Mouse (Mus musculus) heart, embryonic 13.5 days (tissue): ENCODE data around the gene C2cd2. TPM values are rescaled to one million over a fixed set of nuclear protein-coding genes. Genes with fewer than 3 reads are reported as not detected.

Source experiments
- ATAC-seq: fragments of 200-750 bp; cut with Nextera tagmentation; 2 replicates; pipeline ENCODE4 v1.8.0; 2017; ENCODE audit warnings: moderate TSS enrichment; ENCODE audit not compliant: insufficient number of reproducible peaks, low FRiP score, low TSS enrichment; ENCODE audit errors: extremely low read depth
- H3K27ac ChIP-seq: fragments of 300-500 bp; sonication (generic); replicated peaks from 2 replicates; pipeline ENCODE4 v1.5.1; 2015; ENCODE audit warnings: moderate library complexity, mild to moderate bottlenecking, inconsistent platforms
- H3K27me3 ChIP-seq: fragments of 300-500 bp; sonication (generic); replicated peaks from 2 replicates; pipeline ENCODE4 v1.6.1; 2015; ENCODE audit warnings: mild to moderate bottlenecking, inconsistent platforms
- H3K36me3 ChIP-seq: fragments of 300-500 bp; sonication (generic); 2 replicates; pipeline ENCODE4 v1.6.1; 2015; ENCODE audit warnings: mild to moderate bottlenecking, inconsistent platforms
- H3K4me1 ChIP-seq: fragments of 300-500 bp; sonication (generic); 2 replicates; pipeline ENCODE4 v1.6.1; 2015; ENCODE audit warnings: inconsistent platforms
- H3K4me2 ChIP-seq: fragments of 300-500 bp; sonication (generic); 2 replicates; pipeline ENCODE4 v1.6.1; 2015; ENCODE audit warnings: inconsistent platforms, mild to moderate bottlenecking, moderate library complexity
- H3K4me3 ChIP-seq: fragments of 300-500 bp; sonication (generic); 2 replicates; pipeline ENCODE4 v1.5.1; 2015; ENCODE audit warnings: moderate library complexity, mild to moderate bottlenecking, inconsistent platforms
- H3K9ac ChIP-seq: fragments of 300-500 bp; sonication (generic); 2 replicates; pipeline ENCODE4 v1.6.1; 2015; ENCODE audit warnings: inconsistent platforms, mild to moderate bottlenecking, moderate library complexity
- H3K9me3 ChIP-seq: fragments of 300-500 bp; sonication (generic); 2 replicates; pipeline ENCODE4 v1.6.1; 2016; ENCODE audit warnings: inconsistent platforms
- WGBS: fragments of 180-500 bp; shearing (Covaris S2); methylation state at CpG from one replicate; pipeline ENCODE4 v1.1.7; 2015; ENCODE audit warnings: mixed read lengths; 5-methylcytosine and 5-hydroxymethylcytosine counted together
- polyA plus RNA-seq: library from polyadenylated mRNA; unstranded; fragments of >200 nt; fragmentation: Nextera tagmentation; extraction: Ambion mirVana; gene quantifications from 2 replicates; pipeline ENCODE4 v1.2.1, GENCODE M21; 2015

The C2cd2 gene
- polyA plus RNA-seq, 1 experiment from 2014 or later: 13.2 TPM

- Histone ChIP-seq H3K4me2 (peak overlapping the region; percentile 85), H3K4me3 (no peak overlapping the region; the same call in 1 of the 2 replicates)
- no peak for ATAC-seq
Observed at GRCm38 (mm10) chr16:97920621-97921020, 41.8 kb downstream of the C2cd2 start.

DNA sequence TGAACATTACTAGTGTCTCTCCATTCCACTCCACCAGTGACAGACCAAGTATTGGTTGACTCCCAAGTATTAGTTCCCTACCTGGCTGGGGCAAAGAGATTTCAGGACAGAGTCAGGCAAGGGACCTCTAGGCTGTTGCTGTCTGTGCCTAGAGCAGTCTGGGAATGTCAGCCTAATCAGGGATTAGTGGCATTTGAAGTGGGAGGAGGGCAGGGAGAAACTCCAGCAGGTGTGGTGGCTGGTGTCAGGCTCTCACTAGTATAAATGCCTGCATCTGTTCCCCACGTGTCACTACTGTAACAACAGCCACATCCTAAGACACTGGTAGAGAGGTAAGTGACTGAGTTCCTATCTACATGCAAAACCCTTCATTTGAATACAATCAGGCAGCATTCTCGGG, 42.6 kb downstream of the C2cd2 start:
- Histone ChIP-seq H3K27me3 (no peaks in the 10 kb centered on the region), H3K4me3 (no peak overlapping the region), H3K4me2 (no peak overlapping the region), H3K9ac (no peak overlapping the region), H3K36me3 (no peaks in the 10 kb centered on the region; the same call in 1 of the 2 replicates), H3K4me1 (peaks cover 34% of the 10 kb centered on the region), H3K27ac (no peak overlapping the region), H3K9me3 (no peaks in the 10 kb centered on the region)
- 33% methylated on average over 2 of the region's 2 CpGs for WGBS
- no peak for ATAC-seq

More at GRCm38 (mm10) chr16:97920621-97921020, 41.8 kb downstream of the C2cd2 start:
- H3K9ac ChIP-seq: no peak overlapping the region
- H3K27me3 ChIP-seq: no peaks in the 10 kb centered on the region
- H3K9me3 ChIP-seq: no peaks in the 10 kb centered on the region
- H3K27ac ChIP-seq: no peak overlapping the region
- H3K4me1 ChIP-seq: peaks cover 34% of the 10 kb centered on the region
- 97% methylated on average over 1 of the region's 1 CpGs for WGBS
- H3K36me3 ChIP-seq: no peaks in the 10 kb centered on the region; the same call in 1 of the 2 replicates

- H3K9me3 ChIP-seq: no peaks in the 10 kb centered on the region
- H3K27me3 ChIP-seq: no peaks in the 10 kb centered on the region
- H3K4me1 ChIP-seq: peaks cover 14% of the 10 kb centered on the region
- no peak overlapping the region for H3K9ac ChIP-seq
- H3K36me3 ChIP-seq: peaks cover 14% of the 10 kb centered on the region
- no peak overlapping the region for H3K27ac ChIP-seq
- no peak overlapping the region for H3K4me3 ChIP-seq
- no peak for ATAC-seq
- no peak overlapping the region for H3K4me2 ChIP-seq
Observed at GRCm38 (mm10) chr16:97912873-97913272, 49.5 kb downstream of the C2cd2 start.

GRCm38 (mm10) chr16:97909356-97909755, 53.0 kb downstream of the C2cd2 start:
- ATAC-seq: no peak
- H3K4me1 ChIP-seq: peaks cover 24% of the 10 kb centered on the region
- WGBS: 79% methylated on average over 1 of the region's 1 CpGs
- no peaks in the 10 kb centered on the region for H3K27me3 ChIP-seq
- H3K4me3 ChIP-seq: no peak overlapping the region
- H3K36me3 ChIP-seq: peaks cover 18% of the 10 kb centered on the region
- H3K27ac ChIP-seq: no peak overlapping the region
- H3K9me3 ChIP-seq: no peaks in the 10 kb centered on the region
- H3K9ac ChIP-seq: no peak overlapping the region
- no peak overlapping the region for H3K4me2 ChIP-seq

DNA sequence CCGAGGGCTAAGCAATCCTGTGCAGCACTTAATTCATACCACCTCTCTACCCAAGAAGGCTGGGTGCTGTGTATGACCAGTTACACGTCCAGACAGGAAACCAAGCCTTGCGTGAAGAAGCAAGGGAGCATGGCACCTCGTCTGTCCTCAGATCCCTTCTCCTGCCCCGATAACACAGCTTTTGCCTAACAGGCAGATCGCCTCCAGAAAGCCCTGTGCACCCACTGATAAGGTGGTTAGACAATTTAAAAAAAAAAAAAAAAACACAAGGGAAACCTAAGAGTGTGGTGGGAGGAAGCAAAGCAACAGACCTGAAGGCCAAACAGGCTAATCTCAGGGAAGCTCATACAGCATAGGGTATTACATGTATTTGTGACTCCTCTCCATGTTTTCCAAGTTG, 54.9 kb downstream of the C2cd2 start:
- no peak overlapping the region for H3K4me2 ChIP-seq
- peaks cover 18% of the 10 kb centered on the region for H3K36me3 ChIP-seq
- H3K27me3 ChIP-seq: no peaks in the 10 kb centered on the region
- no peak overlapping the region for H3K27ac ChIP-seq
- no peak for ATAC-seq
- no peak overlapping the region for H3K4me3 ChIP-seq
- 54% methylated on average over 6 of the region's 6 CpGs for WGBS
- H3K9ac ChIP-seq: no peak overlapping the region
- peaks cover 10% of the 10 kb centered on the region for H3K4me1 ChIP-seq
- no peaks in the 10 kb centered on the region for H3K9me3 ChIP-seq

GRCm38 (mm10) chr16:97906337-97906736, 56.1 kb downstream of the C2cd2 start:
- no peak overlapping the region for H3K4me3 ChIP-seq
- H3K27ac ChIP-seq: no peak overlapping the region
- peaks cover 10% of the 10 kb centered on the region for H3K4me1 ChIP-seq
- no peak overlapping the region for H3K9ac ChIP-seq
- peaks cover 10% of the 10 kb centered on the region; the same call in 1 of the 2 replicates for H3K36me3 ChIP-seq
- ATAC-seq: no peak
- H3K9me3 ChIP-seq: no peaks in the 10 kb centered on the region
- H3K4me2 ChIP-seq: no peak overlapping the region
- no peaks in the 10 kb centered on the region for H3K27me3 ChIP-seq

GRCm38 (mm10) chr16:97905449-97905991, 56.9 kb downstream of the C2cd2 start:
- Histone ChIP-seq H3K36me3 (peaks cover 10% of the 10 kb centered on the region; the same call in 1 of the 2 replicates), H3K27me3 (no peaks in the 10 kb centered on the region), H3K4me3 (no peak overlapping the region), H3K9me3 (no peaks in the 10 kb centered on the region), H3K27ac (no peak overlapping the region), H3K9ac (no peak overlapping the region), H3K4me1 (peaks cover 10% of the 10 kb centered on the region), H3K4me2 (no peak overlapping the region)
- ATAC-seq: no peak
- WGBS: 53% methylated on average over 2 of the region's 2 CpGs

- Histone ChIP-seq H3K4me2 (no peak overlapping the region), H3K9me3 (no peaks in the 10 kb centered on the region), H3K27ac (no peak overlapping the region), H3K36me3 (peaks cover 4% of the 10 kb centered on the region; the same call in 1 of the 2 replicates), H3K27me3 (no peaks in the 10 kb centered on the region), H3K4me1 (peaks cover 10% of the 10 kb centered on the region), H3K9ac (no peak overlapping the region), H3K4me3 (no peak overlapping the region)
- 45% methylated on average over 3 of the region's 3 CpGs for WGBS
- no peak for ATAC-seq
Observed at GRCm38 (mm10) chr16:97904035-97904434, 58.4 kb downstream of the C2cd2 start.

DNA sequence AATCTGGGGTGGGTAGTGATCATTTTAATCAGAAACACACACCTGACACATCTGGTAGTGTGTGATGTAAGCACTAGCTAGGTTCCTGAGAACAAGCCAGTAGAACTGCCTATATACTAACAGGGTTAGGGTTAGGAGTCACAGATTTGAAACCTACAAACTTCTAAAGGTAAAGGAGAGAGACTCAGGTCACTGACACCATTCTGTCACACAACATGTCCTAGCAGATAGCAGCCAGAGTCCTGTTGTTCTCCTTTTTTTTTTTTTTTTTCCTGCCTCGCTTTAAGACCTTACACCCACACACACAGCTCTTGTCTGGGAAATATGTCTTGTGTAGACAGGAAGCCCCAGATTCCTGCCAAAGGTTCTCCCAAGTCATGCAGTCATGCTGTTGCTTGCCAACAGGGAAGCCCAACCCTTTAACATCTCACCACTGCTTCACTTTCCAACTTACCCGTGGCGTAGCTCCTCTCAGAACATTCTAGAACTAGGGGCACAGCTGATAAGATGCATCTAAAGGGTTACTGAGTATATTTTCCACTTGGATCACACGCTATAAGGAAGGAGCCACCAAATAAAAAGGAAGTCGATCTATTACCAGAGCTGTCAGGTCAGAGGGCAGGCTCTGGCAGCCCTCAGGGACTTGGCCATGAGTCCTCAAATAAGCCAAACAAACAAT, 64.9 kb downstream of the C2cd2 start:
- Histone ChIP-seq H3K27me3 (no peaks in the 10 kb centered on the region), H3K4me2 (0 out of 2 replicates have a peak overlapping the region, but pooled peaks have one; percentile 4), H3K4me1 (peaks cover 23% of the 10 kb centered on the region), H3K4me3 (no peak overlapping the region), H3K27ac (peak overlapping the region; percentile 45), H3K36me3 (no peaks in the 10 kb centered on the region; the same call in 1 of the 2 replicates), H3K9me3 (no peaks in the 10 kb centered on the region), H3K9ac (no peak overlapping the region)
- peak; percentile 42; the same call in 1 of the 2 replicates for ATAC-seq
- WGBS: 38% methylated on average over 5 of the region's 5 CpGs

GRCm38 (mm10) chr16:97887762-97888161, 74.6 kb downstream of the C2cd2 start:
- H3K36me3 ChIP-seq: peaks cover 65% of the 10 kb centered on the region
- no peak overlapping the region for H3K4me3 ChIP-seq
- no peaks in the 10 kb centered on the region for H3K4me1 ChIP-seq
- no peak overlapping the region for H3K4me2 ChIP-seq
- ATAC-seq: no peak
- no peak overlapping the region for H3K9ac ChIP-seq
- H3K27me3 ChIP-seq: no peaks in the 10 kb centered on the region
- H3K27ac ChIP-seq: no peak overlapping the region
- no peaks in the 10 kb centered on the region for H3K9me3 ChIP-seq

- peaks cover 69% of the 10 kb centered on the region for H3K36me3 ChIP-seq
- no peak overlapping the region for H3K4me3 ChIP-seq
- H3K27me3 ChIP-seq: no peaks in the 10 kb centered on the region
- H3K9ac ChIP-seq: no peak overlapping the region
- ATAC-seq: no peak
- H3K9me3 ChIP-seq: 0 out of 2 replicates have a peak, but pooled peaks cover 4% of the 10 kb centered on the region
- 82% methylated on average over 1 of the region's 1 CpGs for WGBS
- H3K27ac ChIP-seq: no peak overlapping the region
- no peaks in the 10 kb centered on the region for H3K4me1 ChIP-seq
- H3K4me2 ChIP-seq: no peak overlapping the region
Observed at GRCm38 (mm10) chr16:97883696-97884095, 78.7 kb downstream of the C2cd2 start.

DNA sequence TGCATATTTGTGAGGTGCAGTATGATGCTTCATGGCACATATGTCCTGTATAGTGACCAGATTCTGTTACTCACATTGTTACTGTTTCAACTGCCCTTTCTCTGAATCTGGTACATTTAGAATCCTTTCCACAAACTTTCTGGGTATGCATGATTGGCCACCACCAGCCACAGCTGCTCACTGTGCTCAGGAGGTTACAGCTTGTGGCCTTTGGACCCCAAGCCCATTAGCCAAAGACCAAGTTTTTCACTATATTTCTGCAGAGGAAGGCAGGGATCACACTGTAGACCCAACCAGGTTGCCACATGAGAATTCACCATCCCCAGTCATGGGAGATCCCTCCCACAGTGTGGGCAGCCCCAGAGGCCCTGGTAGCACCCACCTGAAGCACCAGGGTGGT, 79.5 kb downstream of the C2cd2 start:
- 0 out of 2 replicates have a peak, but pooled peaks cover 4% of the 10 kb centered on the region for H3K9me3 ChIP-seq
- H3K4me2 ChIP-seq: no peak overlapping the region
- no peaks in the 10 kb centered on the region for H3K4me1 ChIP-seq
- H3K4me3 ChIP-seq: no peak overlapping the region
- no peak overlapping the region for H3K27ac ChIP-seq
- ATAC-seq: no peak
- H3K36me3 ChIP-seq: peaks cover 68% of the 10 kb centered on the region
- H3K9ac ChIP-seq: no peak overlapping the region
- no peaks in the 10 kb centered on the region for H3K27me3 ChIP-seq
